Mouse (Mus musculus): ENCODE results near the gene Arrdc5. TPM values are rescaled to one million over a fixed set of nuclear protein-coding genes. Genes with fewer than 3 reads are reported as not detected.

The Arrdc5 gene
- total RNA-seq, 1 experiment from 2014 or later: not detected

DNA sequence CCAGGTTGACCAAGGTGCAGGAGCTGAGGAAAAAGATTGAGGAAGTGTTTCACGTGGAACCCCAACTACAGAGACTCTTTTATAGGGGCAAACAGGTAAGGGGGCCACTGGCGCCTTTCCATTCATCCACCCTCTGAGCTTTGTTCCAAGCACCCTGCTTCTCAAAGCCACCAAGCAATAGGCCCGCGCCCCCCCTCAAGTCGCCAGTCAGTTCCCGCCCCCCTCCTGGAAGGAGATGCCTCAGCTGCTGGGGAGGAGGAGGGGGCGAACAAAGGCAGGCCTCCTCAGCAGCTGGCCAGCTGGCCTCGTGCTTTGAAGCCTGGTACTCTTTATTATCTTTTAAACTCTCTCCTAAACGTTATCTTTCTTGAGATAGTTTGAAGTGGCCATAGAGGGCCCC lies 5.1 kb upstream of the Arrdc5 start:
- ATAC-seq (replicated peaks; ENCODE audit: insufficient number of reproducible peaks, low FRiP score, low TSS enrichment, poor library complexity, severe bottlenecking): no peak

DNA sequence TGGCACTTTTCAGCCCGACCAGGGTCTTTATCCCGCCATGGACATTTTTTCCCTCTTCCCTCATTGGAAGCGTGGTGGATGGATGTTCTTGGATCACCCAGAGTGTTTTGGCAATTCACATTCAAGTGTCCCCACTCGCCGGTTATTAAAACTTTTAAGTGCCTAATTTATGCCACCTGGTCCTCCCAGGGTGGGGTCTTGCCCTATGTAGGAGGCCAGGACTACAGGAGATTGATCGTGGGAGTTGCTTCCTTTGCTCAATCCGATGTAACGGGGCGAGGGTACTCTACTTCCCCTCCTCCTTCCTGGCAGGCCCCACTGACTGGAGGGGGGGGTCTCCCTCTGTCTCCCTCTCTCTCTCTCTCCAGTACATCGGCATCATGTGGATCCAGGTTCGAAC lies 4.6 kb upstream of the Arrdc5 start:
- no peak for ATAC-seq (replicated peaks; ENCODE audit: insufficient number of reproducible peaks, low FRiP score, low TSS enrichment, poor library complexity, severe bottlenecking)

DNA sequence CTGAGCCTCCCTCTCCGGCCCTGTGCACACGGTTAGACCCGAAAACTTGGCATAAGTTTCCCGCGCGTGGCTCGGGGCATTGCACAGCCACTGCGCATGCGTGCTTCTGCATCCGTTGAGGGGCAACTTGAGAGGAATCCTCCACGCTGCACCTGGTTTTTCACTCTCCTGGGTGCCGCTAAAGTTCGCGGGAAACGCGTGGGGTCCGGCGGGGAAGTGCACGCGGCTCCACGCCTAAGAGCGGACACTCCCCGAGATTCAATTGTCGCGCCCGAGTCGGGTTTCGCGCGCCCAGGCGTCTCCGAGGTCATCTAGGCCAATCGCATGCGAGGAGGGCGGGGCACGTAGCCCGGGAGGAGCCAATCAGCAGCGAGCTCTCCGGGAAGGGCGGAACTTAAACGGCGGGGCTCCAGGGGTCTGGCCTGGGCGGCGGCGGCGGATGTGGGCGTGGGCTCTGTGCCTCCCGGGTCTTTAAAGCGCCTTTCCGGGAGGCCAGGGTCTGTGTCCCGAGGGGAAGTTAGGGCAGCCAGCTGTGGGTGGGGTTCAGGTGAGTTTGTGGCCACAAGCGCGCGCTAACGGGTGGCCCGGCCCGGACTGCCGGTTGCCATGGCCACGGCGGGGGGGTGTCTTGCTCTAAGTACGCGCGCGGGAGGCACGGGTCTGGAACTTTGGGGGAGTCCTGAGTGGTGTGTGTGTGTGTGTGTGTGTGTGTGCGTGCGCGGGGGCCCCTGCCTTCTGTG lies 3.9 kb upstream of the Arrdc5 start:
- peak; percentile 94 for ATAC-seq (replicated peaks; ENCODE audit: insufficient number of reproducible peaks, low FRiP score, low TSS enrichment, poor library complexity, severe bottlenecking)

DNA sequence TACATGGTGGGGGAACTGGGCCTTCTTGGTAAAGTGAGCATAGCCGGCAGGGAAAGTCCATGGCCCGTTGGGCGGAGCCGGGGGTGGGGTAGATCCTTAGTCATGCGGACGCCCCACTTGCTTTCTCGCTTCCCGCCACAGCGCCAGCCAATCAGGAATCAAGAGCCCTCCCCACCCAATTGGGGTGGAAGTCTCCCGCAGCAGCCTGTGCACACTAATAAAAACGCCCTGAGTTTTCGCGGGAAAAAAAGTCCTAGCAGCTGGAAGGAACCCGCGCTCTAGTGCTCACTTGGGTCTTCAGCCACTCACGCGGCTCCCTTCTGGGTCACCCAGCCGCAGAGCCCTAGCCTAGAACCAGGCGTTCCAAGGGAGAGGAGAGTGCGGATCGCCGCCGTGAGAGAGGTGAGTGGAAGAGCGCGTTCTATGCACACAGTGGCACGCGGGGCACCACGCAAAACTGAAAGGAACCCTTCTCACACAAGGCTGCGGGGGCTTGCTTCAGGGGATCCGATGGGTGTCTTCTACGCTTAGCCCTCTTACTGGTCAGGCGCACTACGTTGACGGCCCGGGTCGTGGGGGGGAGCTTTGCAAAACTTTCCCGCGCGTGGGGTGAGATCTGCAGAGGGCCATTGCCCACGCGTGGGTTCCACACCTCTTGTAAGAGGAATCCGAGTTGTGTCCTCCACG lies 3.2 kb upstream of the Arrdc5 start, which contains the start of gene Uhrf1:
Uhrf1 (plus strand) TSS at position 162 of the 687 bp plus-strand sequence.
- 0 out of 2 replicates have a peak, but pooled peaks have one; percentile 27 for ATAC-seq (replicated peaks; ENCODE audit: insufficient number of reproducible peaks, low FRiP score, low TSS enrichment, poor library complexity, severe bottlenecking)

DNA sequence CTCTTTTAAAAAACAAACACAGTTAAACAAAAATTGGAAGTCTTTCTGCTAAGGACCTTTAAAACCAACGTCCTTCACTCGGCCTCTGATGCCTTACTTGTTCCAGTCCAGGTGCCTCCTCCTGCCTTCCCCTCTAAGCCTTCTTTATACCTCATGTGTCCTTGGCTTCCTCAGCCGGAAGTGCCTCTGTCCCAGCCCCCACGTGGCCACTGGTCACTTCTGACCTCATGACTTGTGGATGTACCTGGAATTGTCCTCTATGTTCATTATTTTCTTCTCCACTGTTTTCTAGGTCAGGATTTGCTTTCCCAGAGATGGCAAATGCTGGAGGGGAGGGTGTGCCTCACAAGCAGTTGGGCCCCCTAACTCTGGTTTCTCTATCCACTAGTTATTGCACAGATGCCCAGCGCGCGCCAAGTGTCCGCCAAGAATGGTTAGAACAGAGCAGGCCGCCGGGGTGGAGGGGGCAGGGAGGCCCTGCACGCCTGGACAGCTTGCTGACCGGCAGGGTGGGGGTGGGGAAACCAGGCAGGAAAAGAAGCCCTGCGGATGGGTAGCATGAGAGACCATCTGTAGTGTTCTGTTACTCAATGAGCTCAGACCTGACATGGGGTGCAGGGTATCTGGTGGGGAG lies 2.4 kb upstream of the Arrdc5 start:
- no peak for ATAC-seq (replicated peaks; ENCODE audit: insufficient number of reproducible peaks, low FRiP score, low TSS enrichment, poor library complexity, severe bottlenecking)

DNA sequence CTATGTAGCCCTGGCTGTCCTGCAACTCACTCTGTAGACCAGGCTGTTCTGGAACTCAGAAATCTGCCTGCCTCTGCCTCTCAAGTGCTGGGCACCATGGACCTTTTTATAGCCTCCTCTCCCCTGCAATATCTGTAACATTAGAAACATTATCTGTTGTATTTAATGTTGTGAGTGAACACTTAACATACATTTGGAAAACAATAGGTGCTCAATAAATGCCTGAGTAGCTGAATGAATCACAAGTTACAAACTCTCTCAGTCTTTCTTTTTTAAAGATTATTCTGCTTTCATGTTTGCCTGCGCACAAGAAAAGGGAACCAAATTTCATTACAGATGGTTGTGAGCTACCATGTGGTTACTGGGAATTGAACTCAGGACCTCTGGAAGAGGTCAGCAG lies 1.8 kb downstream of the Arrdc5 start:
- no peak for ATAC-seq (replicated peaks; ENCODE audit: insufficient number of reproducible peaks, low FRiP score, low TSS enrichment, poor library complexity, severe bottlenecking)

DNA sequence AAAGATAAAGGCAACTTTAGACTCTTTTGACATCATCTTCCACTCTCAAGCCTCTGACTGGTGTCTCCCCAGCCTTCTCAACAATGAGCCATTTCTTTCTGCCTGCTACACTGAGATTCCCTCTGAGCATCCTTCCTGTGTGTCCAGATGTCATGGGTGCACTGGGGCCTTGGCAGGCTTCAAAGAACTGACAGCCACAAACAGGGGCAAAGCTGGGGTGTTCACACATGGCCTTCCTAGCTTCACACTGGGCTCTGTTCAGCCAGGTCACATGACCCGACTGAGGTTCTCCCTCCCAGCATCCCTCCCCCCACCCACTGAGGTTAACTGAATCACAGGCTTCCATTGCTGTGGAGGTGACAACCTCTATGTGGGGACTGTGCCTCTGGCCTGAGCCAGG lies 3.9 kb downstream of the Arrdc5 start:
- ATAC-seq (replicated peaks; ENCODE audit: insufficient number of reproducible peaks, low FRiP score, low TSS enrichment, poor library complexity, severe bottlenecking): no peak

DNA sequence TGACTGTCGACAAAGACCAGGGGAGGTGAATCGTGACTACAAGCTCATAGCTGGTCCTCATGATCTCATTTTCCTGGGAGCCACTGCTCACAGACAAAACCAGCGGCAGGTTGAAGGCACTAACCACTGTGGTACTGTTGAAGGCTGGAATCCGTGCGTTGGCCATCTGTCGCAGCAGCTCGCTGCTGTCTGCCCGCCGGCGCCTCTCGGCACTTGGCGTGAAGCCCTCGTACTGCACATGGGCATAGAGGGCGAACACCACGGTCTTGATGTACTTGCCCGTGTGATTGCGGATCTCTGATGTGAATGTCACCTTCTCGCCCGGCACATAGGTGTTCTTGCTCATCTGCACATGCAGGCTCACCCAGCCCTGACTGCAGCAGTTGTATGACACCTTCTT lies 5.8 kb downstream of the Arrdc5 start:
- ATAC-seq (replicated peaks; ENCODE audit: insufficient number of reproducible peaks, low FRiP score, low TSS enrichment, poor library complexity, severe bottlenecking): no peak

DNA sequence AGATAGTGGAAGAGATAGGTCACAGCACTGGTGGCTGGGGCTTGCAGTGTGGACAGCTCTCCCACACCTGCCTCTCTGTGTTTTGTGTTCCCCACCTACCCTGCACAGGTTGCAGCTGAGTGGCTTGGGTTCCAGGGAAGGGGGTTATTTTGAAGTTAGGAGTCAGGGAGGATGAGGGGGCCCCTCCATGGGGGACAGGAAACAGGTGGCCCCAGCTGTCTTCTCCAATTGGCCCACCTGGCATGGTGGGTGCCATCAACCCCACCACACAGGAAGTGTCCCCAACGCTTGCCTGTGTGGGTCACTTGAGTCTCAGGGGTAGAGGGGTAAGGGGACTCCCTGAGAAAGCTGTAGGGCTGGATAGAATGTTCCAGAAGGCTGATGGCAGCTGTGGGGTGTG lies 6.8 kb downstream of the Arrdc5 start:
- no peak for ATAC-seq (replicated peaks; ENCODE audit: insufficient number of reproducible peaks, low FRiP score, low TSS enrichment, poor library complexity, severe bottlenecking)

DNA sequence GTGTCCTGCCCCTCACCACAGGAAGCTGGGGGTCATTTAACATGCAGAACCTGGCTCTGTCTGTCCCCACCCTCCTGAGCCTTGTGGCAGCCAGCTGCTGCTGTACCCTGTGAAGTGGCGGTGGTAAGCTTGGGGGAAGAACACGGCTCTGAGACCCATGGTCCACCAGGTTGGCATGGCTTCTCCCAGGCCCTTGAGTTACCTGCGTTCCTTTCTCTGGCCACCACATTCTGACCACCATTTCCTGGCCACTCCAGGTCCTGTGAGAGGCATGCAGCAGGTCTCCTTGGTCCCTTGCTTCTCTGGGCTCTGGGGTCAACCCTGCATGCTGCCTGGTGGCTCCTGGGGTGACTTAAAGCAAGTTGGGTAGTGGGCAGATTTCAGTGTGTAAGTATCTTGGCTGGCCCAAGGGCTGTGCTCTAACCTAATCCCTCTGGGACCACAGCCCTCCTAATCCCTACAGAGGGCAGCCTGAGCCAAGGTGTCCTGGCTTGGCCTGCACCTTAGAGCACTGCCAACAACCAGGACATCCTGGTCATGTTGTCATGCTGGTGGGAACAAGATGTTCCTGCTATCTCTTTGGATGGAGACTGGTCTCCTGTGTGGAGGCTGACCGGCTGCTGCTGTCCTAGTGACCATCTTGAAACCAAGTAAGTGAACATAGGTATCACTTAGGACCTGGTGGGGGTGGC lies 7.4 kb downstream of the Arrdc5 start, which contains the start of gene Plin3:
Plin3 (minus strand) TSS at position 343 of the 692 bp plus-strand sequence.
- no peak for ATAC-seq (replicated peaks; ENCODE audit: insufficient number of reproducible peaks, low FRiP score, low TSS enrichment, poor library complexity, severe bottlenecking)

DNA sequence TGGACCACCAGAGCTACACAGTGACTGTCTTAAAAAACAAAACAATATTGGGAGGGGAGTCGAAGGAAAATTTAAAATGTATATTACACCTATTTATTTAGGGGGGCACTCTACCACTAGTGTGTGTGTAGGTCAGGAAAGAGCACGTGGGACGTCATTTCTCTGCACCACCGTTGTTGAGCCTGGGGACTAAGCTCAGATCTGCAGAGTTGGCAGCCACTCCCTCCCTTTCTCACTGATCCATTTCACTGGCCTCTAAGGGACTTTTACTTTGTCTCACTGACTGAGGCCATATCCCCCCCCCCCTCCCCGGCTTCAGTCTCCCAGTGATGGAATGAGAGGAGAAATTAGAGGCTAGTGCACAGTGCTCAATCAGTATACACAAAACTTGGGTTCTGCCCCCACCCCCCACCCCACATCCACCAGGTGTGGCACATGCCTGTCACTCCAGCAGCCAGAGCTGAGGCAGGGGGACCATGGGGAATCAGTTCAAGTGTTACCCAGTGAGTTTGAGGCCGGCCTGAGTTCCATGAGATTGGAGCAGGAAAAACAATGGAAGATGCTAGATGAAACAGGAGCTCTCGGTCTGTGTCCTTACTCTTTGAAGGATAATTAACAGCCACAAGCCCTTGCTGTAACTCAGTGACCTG lies 8.1 kb downstream of the Arrdc5 start:
- ATAC-seq (replicated peaks; ENCODE audit: insufficient number of reproducible peaks, low FRiP score, low TSS enrichment, poor library complexity, severe bottlenecking): no peak

DNA sequence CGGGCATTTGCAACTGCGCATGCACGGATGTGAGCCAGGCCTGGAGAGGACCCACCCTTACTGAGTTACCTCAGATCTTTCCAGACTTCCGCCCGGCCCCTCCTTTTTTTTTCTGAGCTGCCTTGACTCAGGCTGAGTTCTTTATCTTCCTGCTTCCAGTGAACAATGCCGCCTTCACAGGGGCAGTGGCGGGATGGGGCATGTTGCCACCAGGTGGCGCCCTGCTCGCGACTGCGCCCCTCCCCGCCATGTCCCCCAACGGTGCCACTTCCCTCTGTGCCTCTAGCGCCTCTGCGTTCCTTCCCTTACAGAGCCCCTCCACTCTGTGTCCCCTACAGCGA lies 8.9 kb downstream of the Arrdc5 start:
- ATAC-seq (replicated peaks; ENCODE audit: insufficient number of reproducible peaks, low FRiP score, low TSS enrichment, poor library complexity, severe bottlenecking): peak; percentile 79

DNA sequence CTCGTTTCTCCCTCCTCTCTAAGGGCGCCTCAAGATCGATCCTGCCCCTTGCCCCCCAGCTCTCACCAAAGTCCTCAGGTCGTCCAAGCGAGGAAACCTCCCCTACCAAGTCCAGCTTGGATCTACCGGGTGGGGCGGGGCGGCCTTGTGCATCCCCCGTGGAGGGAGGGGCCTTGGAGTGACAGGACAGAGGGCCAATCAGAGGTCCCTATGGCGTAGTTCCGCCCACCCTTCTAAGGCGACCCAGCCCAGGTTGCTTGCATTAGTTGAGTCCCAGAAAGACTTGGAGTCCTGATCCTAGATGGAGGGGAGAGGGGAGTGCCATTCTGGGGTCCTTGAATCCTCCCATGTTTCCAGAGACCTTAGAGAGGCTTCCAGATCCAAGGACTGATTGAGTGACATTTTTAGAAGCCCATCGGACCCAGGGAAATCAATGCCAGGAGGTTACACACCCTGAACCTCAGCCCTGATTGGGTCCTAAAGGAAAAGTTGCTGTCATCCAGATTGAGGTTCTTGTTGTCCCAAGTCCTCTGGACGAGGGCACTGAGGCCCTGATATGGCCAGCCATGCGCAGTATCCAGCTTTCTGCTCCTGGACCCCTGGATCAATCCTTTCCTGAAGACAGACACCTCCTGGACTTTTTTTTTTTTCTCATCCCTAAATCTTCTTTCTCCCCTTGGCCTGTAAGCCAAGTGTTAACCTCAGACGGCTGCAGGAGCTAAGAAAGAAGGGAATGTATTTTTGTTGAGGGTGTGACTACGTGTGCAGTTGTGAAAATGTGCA lies 9.5 kb downstream of the Arrdc5 start:
- peak; percentile 72 for ATAC-seq (replicated peaks; ENCODE audit: insufficient number of reproducible peaks, low FRiP score, low TSS enrichment, poor library complexity, severe bottlenecking)

DNA sequence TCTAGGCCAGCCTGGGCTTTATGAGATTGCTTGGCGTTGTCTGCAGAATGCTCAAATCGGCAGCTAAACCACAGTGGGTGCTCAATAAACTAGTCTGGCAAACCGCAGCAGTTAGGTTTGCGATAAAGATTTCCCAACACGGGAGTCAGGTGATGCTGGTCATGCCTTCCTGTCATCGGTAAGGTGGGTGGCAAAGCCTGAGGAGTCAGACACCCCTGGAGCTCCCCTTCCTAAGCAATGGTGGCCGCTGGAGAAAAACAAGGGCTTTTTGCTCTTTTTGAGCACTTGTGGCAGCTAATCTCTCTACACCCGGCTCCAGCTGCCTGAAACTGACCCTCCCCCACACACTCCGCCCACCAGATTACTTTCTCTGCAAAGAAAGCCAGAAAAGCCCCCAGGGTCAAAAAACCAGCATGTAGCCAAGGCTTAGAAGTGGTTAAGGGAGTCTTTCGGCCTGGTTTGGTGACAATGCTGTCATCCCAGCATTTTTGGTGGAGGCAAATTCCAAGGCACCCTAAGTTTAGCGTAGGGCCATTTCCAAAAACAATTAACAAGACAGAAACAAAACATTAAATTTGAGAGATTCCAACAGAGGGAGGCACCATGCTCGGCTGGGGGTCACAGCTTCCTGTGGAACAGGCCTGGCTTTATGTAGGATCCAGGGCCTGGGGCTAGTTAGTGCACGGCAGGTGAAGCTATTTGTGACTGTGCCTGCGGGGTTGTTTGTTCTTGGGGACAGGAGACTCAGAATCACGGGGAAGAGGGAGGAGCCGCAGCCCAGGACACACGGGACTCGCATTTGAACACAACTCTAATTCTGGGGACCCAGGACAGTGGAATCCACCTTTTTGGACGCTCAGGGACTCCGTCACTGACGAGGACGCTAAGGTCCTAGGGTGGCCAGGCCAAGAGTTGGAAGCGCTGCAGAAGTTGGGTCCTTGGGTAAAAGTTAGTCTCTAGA lies 10.4 kb downstream of the Arrdc5 start:
- ATAC-seq (replicated peaks; ENCODE audit: insufficient number of reproducible peaks, low FRiP score, low TSS enrichment, poor library complexity, severe bottlenecking): no peak

DNA sequence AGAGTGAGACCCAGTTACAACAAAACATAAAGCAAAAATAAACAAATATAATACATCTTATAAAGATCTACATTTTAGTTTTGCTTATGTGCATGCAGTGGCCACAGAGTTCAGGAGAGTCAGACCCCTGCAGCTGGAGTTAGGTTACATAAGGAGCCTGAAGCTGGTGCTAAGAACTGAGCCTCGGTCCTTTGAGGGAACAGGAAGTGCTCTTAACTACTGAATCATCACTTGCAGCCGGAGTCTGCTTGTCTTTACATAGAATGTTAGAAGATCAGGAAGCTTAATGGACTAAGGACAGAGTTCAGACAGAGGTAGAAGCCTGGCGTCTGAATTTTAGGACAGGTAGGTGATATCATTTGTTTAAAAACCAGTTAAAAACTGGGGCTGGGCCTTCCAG lies 11.2 kb downstream of the Arrdc5 start:
- no peak for ATAC-seq (replicated peaks; ENCODE audit: insufficient number of reproducible peaks, low FRiP score, low TSS enrichment, poor library complexity, severe bottlenecking)

DNA sequence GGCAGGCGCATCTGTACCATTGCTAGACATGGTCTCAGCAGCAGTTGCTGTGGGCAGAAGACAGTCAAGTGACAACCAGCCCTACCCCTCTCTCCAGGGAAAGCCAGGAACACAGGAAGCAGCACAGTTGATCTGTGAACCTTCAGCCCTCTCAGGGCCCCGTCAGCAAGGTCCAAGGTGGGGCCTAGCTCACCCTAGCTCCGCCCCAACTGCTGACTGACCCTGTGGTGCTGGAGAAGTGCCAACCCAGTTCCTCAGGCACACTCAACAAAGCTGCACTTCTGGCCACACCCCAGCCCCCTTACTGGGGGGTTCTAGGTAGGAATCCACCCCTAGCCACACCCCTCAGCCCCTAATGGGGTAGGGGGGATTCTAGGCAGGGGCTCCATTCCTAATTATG lies 12.3 kb downstream of the Arrdc5 start:
- ATAC-seq (replicated peaks; ENCODE audit: insufficient number of reproducible peaks, low FRiP score, low TSS enrichment, poor library complexity, severe bottlenecking): no peak

DNA sequence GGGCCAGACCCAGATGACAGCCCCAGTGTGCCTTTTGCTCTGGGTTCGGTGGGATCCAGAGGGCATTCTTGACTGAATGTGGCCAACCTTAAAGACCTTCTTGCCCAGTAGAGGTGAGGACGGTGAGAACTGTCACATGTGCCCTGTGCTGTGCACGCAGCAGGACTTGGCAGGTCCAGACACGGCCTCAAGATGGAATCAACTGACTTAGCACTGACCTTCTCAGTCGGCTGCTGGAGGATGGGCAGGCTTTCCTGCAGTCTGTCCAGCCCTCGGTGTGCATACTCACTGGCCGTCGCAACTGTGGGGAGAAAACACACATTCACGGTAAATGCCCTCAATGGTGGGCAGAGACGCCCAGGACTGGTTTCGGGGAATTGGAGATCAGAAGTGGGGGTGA lies 14.1 kb downstream of the Arrdc5 start:
- ATAC-seq (replicated peaks; ENCODE audit: insufficient number of reproducible peaks, low FRiP score, low TSS enrichment, poor library complexity, severe bottlenecking): no peak

All from monocyte, adult 5-6 weeks (primary cell).